Mouse (Mus musculus) cerebellum, adult 9-10 months (tissue): Measurements from ENCODE around the gene Ppp1r26.
"Not testable (repeated sequence)": the region's sequence is repeated elsewhere in the genome, so short reads cannot be mapped to it uniquely, and the experiment has no call there.

Experiments used
- DNase-seq: peaks from one replicate; pipeline ENCODE4 v3.0.0; 2022

The Ppp1r26 gene

GRCm38 (mm10) chr2:28447315-28447670, 693 bp downstream of the Ppp1r26 start:
- no peak for DNase-seq

GRCm38 (mm10) chr2:28451663-28452062, 5.1 kb downstream of the Ppp1r26 start:
- DNase-seq: no peak

GRCm38 (mm10) chr2:28453539-28453938, 6.9 kb downstream of the Ppp1r26 start:
- DNase-seq: no peak

- DNase-seq: no peak
Observed at GRCm38 (mm10) chr2:28456616-28457015, 10.0 kb downstream of the Ppp1r26 start.

GRCm38 (mm10) chr2:28463919-28464318, 17.3 kb downstream of the Ppp1r26 start:
- DNase-seq: peak; percentile 83

- no peak for DNase-seq
Observed at GRCm38 (mm10) chr2:28464919-28465318, 18.3 kb downstream of the Ppp1r26 start.

GRCm38 (mm10) chr2:28465836-28466518, 19.4 kb downstream of the Ppp1r26 start, which contains the start of gene 1700007K13Rik:
1700007K13Rik (minus strand) TSS chr2:28466332.
- peak; percentile 81 for DNase-seq

- DNase-seq: peak; percentile 83
Observed at GRCm38 (mm10) chr2:28467860-28468485, 21.4 kb downstream of the Ppp1r26 start, which contains the start of gene Mrps2. Mrps2 (plus strand) TSS chr2:28468066.

GRCm38 (mm10) chr2:28468486-28469225, 22.1 kb downstream of the Ppp1r26 start:
- no peak for DNase-seq

- no peak for DNase-seq
Observed at GRCm38 (mm10) chr2:28469461-28469860, 22.9 kb downstream of the Ppp1r26 start.

GRCm38 (mm10) chr2:28470591-28470990, 24.0 kb downstream of the Ppp1r26 start:
- no peak for DNase-seq

- DNase-seq: not testable (repeated sequence)
Observed at GRCm38 (mm10) chr2:28472011-28472410, 25.4 kb downstream of the Ppp1r26 start.

- DNase-seq: not testable (repeated sequence)
Observed at GRCm38 (mm10) chr2:28477993-28478392, 31.4 kb downstream of the Ppp1r26 start.

- DNase-seq: no peak
Observed at GRCm38 (mm10) chr2:28479208-28480204, 32.9 kb downstream of the Ppp1r26 start.

- DNase-seq: no peak
Observed at GRCm38 (mm10) chr2:28483861-28484260, 37.3 kb downstream of the Ppp1r26 start.

GRCm38 (mm10) chr2:28494521-28494920, 47.9 kb downstream of the Ppp1r26 start:
- no peak for DNase-seq

- no peak for DNase-seq
Observed at GRCm38 (mm10) chr2:28495207-28495756, 48.7 kb downstream of the Ppp1r26 start.

GRCm38 (mm10) chr2:28495801-28496595, 49.4 kb downstream of the Ppp1r26 start:
- DNase-seq: no peak

GRCm38 (mm10) chr2:28496671-28497070, 50.1 kb downstream of the Ppp1r26 start, which contains the start of gene Gbgt1:
Gbgt1 (plus strand) TSS chr2:28496891.
- DNase-seq: no peak

GRCm38 (mm10) chr2:28497561-28497960, 51.0 kb downstream of the Ppp1r26 start:
- no peak for DNase-seq

- DNase-seq: no peak
Observed at GRCm38 (mm10) chr2:28498431-28498830, 51.8 kb downstream of the Ppp1r26 start.
